Mouse (Mus musculus): ENCODE data around the gene Gm28308. TPM values are rescaled to one million over a fixed set of nuclear protein-coding genes. Genes with fewer than 3 reads are reported as not detected.

Gene Gm28308
- not detected for polyA plus RNA-seq (2017; shearing (Covaris generic))

DNA sequence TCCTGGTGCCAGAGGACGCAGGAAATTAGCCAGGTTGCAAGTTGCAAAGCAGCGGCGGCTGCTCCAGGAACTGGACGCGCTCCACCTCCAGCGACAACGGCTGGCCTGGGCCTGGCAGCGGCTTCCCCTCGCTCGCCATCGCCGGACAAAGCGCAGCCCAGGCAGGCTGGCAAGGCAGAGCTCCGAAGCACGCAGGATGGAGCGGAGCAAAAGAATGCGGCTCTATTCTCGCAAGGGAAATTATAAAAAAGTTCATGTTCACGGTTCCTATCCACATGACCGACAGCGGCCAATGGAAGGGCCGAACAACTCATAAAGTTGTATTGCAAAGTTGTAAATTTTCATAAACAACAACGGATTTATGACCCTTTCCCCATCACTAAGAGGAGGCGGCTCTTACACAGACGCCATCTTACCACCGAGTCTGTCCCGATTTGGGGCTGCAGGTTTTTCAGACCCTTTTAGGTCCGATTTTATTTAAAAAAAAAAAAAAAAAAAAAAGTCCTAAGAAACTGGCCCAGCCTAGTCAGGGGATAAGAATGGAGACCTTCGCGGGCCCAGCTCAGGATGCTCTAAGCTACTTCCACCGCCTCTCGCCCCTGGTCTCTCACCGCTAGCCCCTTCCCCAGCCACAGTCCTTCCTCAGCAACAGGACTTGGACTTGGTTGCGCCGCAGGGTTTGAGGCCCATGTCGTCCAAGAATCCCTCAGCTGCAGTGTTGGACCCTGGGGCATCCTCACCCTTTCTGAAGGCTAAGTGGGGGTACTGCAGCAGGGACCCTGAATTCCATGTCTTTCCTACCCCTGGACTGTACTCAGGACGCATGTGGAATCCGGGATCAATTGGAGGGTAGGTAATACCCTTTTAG, at the start of gene Gm28308, which contains the start of gene Hoxa3:
Gm28308 (minus strand) TSS at position 221 of the 868 bp plus-strand sequence.
Hoxa3 (minus strand) TSS at position 218 of the 868 bp plus-strand sequence.

DNA sequence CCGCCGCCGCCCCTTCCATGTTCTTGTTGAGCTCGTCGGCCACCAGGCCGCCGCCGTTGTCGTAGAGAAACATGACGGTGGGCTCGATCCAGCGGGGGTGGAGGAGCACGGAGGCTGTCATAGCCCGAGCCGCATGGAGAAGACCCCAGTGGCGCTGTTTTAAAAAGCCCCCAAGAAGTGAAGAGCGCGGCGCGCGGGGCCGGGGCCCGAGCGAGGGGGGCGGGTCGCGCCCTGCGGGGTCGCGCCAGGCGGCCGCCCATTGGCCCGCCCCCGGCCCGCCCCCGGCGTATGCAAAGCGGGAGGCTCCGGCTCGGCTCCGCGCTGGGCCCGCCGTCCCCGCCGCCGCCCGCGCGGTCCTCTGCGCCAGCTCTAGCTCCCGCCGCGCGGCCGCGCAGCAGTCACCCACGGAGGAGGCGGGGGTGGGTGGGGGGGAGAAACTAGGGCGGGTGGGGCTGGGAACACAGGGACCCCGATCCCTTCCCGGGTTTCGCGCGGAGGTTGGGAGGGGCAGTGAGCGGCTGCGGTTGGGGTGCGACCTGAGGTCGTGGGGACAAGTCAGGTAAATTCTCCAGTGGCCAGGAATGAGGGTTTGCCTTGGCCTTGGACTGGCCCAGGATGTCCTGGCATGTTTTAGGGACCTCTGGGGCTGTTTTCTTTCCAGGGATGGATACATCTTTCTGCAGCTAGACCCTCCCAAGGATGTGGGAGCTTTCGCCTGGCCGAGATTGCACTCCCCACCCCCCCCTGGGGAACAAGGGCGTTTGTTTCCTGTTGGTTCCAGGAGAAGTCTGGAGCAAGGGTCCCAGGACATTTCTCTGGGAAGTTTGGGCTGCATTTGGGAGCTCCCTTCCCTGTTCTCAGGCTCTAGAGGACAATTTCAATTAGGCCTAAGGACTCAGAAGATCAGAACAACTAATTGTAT, 47.8 kb upstream of the Gm28308 start, which contains the start of gene Hoxa13:
Hoxa13 (minus strand) TSS at position 227 of the 922 bp plus-strand sequence.

DNA sequence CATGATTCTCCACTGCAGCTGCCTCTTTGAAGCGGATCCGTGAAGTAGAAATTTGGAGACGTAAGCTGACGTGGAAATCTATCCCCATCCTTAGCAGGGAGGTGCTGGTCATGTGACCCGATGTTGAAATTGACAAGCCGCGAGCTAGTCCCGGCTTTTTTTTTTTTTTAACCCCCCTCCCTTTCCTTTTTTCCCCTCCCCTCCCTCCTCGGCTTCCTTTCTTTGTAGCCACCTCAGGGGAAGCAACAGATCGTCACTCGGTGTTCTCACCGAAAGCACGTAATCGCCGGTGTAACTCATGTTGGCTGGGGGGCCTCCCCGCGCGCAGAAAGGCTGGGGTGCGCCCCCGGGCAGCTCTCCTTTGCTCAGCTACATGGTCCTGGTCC, 32.6 kb upstream of the Gm28308 start, which contains the start of gene Hoxa11:
Hoxa11 (minus strand) TSS at position 54 of the 386 bp plus-strand sequence.

DNA sequence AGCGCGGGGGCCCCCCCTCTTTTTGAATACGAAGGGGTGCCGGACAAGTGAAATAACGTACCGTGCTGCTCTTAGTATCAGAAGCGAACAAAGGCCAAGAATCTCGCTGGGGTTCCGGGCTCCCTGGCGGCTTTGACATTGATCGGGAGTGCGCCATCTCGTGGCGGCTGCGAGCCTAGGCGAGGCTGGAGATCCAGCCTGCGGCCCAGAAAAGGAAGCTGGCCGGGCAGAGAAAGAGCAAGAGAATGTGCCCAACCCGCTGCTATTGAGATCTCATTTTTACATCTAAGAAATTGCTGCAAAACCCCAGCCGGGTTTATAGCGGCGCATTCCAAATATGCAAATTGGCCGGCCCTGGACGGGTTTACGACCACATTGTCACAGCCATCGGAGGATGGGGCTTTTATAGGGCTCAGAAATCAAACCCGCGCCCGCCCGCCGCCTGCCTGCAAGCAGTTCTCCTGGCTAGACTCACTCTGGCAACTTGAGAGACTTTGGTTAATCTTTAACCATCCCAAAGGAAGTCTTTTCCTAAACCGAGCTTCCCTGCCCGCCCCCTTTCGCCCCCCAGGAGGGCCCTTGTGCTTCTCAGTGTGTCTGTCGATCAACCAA, 27.4 kb upstream of the Gm28308 start, which contains the start of gene Hoxa10:
Hoxa10 (minus strand) TSS at position 466 of the 612 bp plus-strand sequence.

DNA sequence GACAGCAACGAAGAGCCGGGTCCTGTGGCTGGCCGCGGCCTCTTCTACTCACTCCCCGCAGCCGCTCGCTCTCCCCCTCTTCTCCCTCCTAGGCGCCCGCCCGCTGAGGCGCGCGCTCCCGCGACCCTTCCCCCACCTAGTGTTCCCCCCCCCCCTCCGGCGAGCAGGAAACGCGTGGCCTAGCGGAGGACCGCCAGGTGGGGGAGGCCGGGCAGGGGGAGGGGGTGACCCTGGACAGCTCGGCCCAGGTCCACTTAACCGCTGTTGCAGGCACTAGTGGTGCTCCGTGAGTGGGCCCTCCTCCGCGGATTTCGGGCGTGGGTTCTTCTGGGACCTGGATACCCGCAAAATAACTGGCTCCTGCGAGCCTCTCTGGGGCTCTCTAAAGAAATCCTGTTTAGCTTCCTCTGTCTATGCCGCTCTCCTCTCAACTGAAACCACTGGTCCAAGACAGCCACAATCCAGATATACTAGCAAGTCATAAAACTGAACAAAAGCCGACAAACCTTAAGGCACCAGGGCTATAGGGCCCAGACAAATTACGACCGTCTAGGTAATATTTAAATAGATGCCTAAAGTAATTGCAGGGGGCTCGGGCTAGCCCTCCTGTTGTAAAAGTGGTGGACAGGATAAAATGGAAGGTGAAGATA, 17.5 kb upstream of the Gm28308 start, which contains the start of gene Hoxa9:
Hoxa9 (minus strand) TSS at position 574 of the 650 bp plus-strand sequence.

DNA sequence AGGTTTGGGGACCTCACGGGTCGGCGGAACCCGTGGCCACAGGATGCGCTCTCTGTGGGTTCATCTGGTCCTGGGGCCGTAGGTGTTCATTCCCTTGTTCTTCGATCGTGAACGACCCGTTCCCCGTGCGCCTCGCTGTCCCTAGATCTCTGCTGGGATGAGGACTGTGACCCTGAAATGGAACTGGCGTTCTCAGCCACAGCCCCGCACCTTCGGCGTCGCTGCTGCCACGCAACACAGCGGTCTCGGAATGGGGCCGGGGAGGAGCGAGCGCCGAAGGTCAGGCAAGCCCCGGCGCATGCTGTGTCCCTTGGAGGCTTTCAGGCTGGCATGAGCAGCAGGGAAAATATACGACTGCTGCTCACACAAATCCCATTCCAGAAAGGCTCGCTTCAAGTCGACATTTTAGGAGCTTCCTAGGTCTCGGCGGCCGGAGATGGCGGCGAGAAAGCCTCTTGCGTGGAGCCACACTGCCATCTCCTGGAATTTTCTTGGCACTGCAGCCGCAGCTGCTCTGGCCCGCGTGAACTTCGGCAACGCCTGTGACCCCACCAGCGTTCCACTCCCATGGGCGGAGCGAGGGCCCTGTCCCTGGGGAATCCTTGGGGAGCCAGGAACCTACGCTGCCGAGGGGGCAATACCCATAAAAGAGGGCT, 8.3 kb upstream of the Gm28308 start, which contains the start of gene Hoxa7:
Hoxa7 (minus strand) TSS at position 518 of the 656 bp plus-strand sequence.

DNA sequence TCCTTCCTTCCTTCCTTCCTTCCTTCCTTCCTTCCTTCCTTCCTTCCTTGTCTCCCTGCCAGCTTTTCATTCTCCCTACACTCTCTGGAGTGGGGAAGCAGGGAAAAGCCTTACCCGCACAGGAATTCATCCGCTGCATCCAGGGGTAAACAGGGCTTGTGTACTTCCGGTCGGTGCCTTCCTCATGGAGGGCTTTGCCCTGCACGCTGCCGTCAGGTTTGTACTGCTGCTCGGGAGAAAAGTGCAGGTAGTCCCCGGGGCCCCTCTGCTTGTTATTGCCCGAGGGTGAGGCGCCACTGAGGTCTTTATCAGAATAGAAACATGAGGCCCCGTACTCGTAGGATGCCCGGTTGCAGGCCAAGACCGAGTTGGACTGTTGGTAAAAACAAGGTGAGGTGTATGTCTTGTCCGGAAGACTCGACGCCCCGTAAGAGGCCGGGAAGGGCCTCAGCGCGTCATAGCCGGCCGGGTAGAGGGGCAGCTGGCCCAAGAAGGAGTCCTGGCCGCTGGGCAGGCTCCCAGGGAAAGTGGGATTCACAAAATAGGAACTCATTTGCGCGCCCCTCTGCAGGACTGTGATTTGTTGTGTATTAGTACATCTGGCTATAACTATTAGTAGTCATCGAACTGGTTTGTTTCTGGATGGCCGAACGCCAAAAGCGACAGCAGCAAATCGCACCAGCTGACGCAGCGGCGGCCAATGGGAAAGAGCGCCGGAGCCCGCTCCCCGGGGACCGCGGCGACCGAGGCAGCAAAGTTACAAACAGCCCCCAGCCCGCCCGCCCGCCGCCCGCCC, 4.9 kb downstream of the Gm28308 start, which contains the start of gene Hoxa6:
Hoxa6 (minus strand) TSS at position 651 of the 796 bp plus-strand sequence.

DNA sequence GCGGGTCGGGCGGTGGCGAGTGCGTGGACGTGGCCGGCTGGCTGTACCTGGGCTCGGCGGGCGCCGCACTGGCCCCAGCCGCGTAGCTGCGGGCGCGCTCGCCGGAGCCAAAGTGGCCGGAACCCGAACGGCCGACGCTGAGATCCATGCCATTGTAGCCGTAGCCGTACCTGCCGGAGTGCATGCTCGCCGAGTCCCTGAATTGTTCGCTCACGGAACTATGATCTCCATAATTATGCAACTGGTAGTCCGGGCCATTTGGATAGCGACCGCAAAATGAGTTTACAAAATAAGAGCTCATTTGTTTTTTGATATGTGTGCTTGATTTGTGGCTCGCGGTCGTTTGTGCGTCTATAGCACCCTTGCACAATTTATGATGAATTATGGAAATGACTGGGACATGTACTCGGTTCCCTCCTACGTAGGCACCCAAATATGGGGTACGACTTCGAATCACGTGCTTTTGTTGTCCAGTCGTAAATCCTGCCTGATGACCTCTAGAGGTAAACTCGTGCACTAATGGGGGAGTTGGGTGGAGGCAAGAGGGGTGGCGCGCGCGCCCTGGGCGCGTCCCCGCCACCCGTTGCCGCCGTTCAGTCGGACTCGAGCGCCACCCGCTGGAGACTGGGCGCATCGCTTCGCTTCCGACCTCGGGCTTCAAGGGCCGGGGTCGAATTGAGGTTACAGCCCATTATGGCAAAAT, 8.9 kb downstream of the Gm28308 start, which contains the start of gene Hoxa5:
Hoxa5 (minus strand) TSS at position 538 of the 703 bp plus-strand sequence.

DNA sequence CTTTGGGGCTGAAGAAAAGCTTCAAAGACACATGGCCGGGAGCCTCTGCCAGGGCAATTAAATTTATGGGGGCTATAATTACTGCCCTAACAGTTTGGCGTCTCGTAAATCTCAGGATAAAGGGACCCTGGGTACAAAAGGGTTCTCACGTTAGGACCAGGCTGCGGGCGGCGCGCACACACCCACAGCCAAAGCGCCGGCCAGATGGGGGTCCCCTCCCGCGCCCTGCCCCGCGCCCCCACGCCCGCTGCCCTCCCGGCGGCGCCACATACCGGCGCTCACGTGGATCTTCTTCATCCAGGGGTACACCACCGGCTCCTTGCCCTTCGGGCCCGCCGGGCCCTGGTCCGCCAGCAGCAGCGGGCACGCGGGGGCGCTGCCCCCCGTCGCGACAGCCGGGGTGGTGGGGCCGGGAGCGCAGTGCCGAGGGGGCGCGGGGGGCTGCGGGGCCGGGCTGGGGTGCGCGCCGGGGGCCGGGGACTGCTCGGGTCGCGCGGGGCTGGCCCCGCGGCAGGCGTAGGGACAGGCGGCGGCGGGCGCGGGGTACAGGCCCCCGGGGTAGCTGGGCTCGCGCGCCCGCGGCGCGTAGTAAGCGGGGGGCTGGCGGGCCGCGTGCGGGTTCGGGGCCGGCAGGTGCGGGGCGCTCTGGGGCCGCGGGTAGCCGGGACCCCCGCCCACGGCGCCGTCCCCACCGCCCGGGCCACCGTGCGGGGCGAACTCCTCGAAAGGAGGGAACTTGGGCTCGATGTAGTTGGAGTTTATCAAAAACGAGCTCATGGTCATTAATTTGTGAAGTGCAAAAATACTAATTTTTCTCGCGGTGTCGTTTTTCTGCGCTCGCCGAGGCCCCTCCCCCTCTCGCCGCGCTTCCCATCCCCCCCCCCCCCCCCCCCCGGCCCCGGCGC, 22.0 kb downstream of the Gm28308 start, which contains the start of gene Hoxa4:
Hoxa4 (minus strand) TSS at position 848 of the 905 bp plus-strand sequence.

DNA sequence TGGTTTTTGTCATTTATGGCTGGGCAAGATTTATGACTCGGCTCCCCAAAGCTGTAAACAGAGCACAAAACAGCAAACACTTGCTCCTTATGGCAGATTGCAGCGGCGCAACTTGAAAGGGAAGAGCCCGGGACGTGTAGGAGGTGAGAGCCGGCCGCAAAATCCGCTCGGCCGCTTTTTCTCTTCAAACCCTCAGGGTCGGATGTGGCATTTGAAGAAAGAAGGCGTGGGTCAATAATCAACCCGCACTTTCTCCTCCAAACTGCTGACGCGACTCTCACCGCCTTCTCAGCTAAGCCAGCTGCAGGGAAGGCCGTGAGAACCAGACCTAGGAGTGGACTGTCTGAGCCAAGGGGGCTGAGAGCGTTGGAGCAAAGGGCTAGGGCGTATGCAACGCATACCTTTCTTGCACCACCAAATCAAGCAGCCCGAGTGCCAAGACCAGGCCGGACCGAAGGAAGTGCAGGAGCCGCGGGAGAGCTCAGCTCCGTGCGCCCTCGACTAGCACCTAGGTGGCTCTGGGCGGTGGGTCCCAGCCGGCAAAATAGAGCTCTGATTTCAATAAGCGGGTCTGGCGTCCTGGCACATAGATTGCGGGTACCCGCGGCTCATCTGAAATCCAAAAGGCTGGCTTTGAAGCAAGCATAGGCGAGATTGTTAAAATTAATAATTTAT, 35.9 kb downstream of the Gm28308 start, which contains the start of gene 5730596B20Rik:
5730596B20Rik (plus strand) TSS at position 438 of the 675 bp plus-strand sequence.

DNA sequence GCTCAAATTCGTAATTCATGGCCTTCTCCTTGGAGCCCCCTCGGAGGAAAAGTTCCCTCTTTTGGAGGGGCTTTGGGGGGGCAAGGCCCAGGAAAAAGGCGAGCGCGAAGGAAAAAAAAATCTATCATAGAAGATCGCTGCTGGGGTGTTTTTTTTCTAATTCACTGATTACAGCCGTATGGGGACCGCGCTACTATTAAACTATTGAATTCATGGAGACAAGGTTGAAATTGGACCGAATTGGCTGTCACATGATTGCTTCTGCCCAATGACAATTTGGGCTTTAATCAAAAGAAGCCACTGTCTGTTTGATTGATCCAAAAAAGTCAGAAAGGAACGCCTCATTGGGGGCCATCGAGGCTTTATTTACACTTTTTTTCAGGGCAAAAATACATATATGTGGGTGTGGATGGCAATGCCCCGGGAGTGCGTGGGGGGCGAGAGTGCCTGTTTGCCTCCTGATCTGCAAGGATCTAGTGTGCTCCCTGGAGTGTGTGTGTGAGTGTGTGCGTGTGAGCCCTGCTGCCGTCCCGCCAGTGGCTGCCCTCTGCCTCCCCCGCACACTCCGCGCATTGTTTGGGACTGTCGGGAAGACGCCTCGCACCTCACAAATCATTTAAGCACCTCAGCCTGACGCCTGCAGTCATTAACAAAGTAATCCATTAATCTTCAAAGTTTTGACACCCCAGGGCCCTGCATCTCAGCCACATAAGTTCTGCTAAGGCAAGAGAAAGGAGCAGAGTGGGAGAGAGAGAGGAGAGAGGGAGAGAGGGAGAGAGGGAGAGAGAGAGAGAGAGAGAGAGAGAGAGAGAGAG, 48.3 kb downstream of the Gm28308 start, which contains the start of gene Hoxa2:
Hoxa2 (minus strand) TSS at position 206 of the 815 bp plus-strand sequence.

DNA sequence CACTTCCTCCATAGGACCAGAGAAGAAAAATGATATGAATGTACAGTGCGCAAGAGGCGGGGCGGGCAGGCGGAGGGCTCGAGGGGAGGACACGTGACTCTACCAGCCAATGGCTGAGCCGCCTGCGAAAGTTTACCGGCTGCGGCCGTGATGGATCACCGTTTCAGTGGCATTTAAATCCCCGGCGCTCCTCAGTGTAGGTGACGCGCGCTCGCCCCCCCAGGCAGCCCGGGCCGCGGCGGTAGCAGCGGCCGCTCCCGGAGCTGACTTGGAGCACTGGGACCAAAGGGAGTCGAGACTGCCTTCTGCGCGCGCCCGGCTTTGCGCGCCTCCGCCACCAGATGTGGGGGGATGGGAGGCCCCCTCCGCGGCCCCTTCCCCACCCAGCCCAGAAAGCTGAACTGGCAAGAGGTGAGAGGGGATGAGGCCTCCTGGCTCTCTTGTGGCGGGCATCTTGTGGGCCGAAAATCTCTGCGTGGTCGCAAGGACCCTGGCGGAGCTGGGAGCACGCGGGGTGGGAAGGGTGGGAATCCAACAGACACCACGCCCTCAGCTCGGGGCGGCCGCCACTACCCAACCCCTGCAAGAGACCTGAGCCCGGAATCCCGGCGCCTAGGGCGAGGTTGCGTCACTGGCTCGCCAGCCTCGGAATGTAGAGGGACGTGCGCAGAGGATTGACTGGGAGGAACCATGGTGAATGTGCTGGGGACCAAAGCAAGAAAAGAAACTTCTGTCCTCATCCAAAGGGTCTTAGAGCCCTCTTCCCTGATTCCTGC, 54.7 kb downstream of the Gm28308 start, which contains the start of gene Hoxa1:
Hoxa1 (minus strand) TSS at position 42 of the 776 bp plus-strand sequence.

